Mouse (Mus musculus): ENCODE results near the gene Acot13. TPM values are rescaled to one million over a fixed set of nuclear protein-coding genes. Genes with fewer than 3 reads are reported as not detected.

Gene Acot13
- polyA plus RNA-seq, 1 experiment from 2014 or later = 48.5 TPM

Other genes starting within 250 kb of the Acot13 start
- 22.2 and 24.1 TPM in 2 replicates for gene Ripor2, start 249.4 kb downstream of the Acot13 start, polyA plus RNA-seq (2015; fragmentation: Nextera tagmentation; extraction: Ambion mirVana)
- not detected in 2 replicates for gene Armh2, start 90.3 kb downstream of the Acot13 start, polyA plus RNA-seq (2015; fragmentation: Nextera tagmentation; extraction: Ambion mirVana)
- 28.0 and 28.1 TPM in 2 replicates for gene Gmnn, start 69.6 kb downstream of the Acot13 start, polyA plus RNA-seq (2015; fragmentation: Nextera tagmentation; extraction: Ambion mirVana)
- gene BC005537, start 29.9 kb downstream of the Acot13 start, polyA plus RNA-seq (2015; fragmentation: Nextera tagmentation; extraction: Ambion mirVana) = 22.6 and 23.4 TPM in 2 replicates
- 40.6 and 41.2 TPM in 2 replicates for gene Tdp2, start 139 bp upstream of the Acot13 start, polyA plus RNA-seq (2015; fragmentation: Nextera tagmentation; extraction: Ambion mirVana)
- gene D130043K22Rik, start 13.6 kb upstream of the Acot13 start, polyA plus RNA-seq (2015; fragmentation: Nextera tagmentation; extraction: Ambion mirVana) = 2.9 and 4.0 TPM in 2 replicates
- gene Aldh5a1, start 106.1 kb upstream of the Acot13 start, polyA plus RNA-seq (2015; fragmentation: Nextera tagmentation; extraction: Ambion mirVana) = 8.7 and 9.8 TPM in 2 replicates
- gene Gpld1, start 111.6 kb upstream of the Acot13 start, polyA plus RNA-seq (2015; fragmentation: Nextera tagmentation; extraction: Ambion mirVana) = 1.3 and 1.4 TPM in 2 replicates
- gene Mrs2, start 188.8 kb upstream of the Acot13 start, polyA plus RNA-seq (2015; fragmentation: Nextera tagmentation; extraction: Ambion mirVana) = 18.1 and 19.8 TPM in 2 replicates
- 2.9 and 5.0 TPM in 2 replicates for gene Dcdc2a, start 224.5 kb upstream of the Acot13 start, polyA plus RNA-seq (2015; fragmentation: Nextera tagmentation; extraction: Ambion mirVana)